Mouse (Mus musculus) liver, postnatal 0 days (tissue): ENCODE results near the gene Ubtd1. TPM values are rescaled to one million over a fixed set of nuclear protein-coding genes. Genes with fewer than 3 reads are reported as not detected.

Experiments
- ATAC-seq: fragments of 200-750 bp; cut with Nextera tagmentation; 2 replicates; pipeline ENCODE4 v1.8.0; 2017; ENCODE audit warnings: mild to moderate bottlenecking, moderate library complexity
- DNase-seq: peaks from one replicate; pipeline ENCODE4 v3.0.0-alpha.2; 2016
- H3K27ac ChIP-seq: fragments of 300-500 bp; sonication (generic); 2 replicates; pipeline ENCODE4 v1.5.1; 2014; ENCODE audit warnings: antibody characterized with exemption, moderate library complexity, mild to moderate bottlenecking, low read depth
- H3K27me3 ChIP-seq: fragments of 300-500 bp; sonication (generic); 2 replicates; pipeline ENCODE4 v1.6.1; 2014; ENCODE audit warnings: low read length, control low read depth, mixed read lengths; ENCODE audit not compliant: insufficient read depth
- H3K36me3 ChIP-seq: fragments of 300-500 bp; sonication (generic); replicated peaks from 2 replicates; pipeline ENCODE4 v1.6.1; 2014; ENCODE audit warnings: mild to moderate bottlenecking, control low read depth, low read length, moderate library complexity, mixed read lengths; ENCODE audit not compliant: insufficient read depth
- H3K4me1 ChIP-seq: fragments of 300-500 bp; sonication (generic); 2 replicates; pipeline ENCODE4 v1.6.1; 2014; ENCODE audit warnings: antibody characterized with exemption, mild to moderate bottlenecking, control low read depth; ENCODE audit not compliant: insufficient read depth
- H3K4me2 ChIP-seq: fragments of 300-500 bp; sonication (generic); 2 replicates; pipeline ENCODE4 v1.6.1; 2014; ENCODE audit warnings: low read depth, mild to moderate bottlenecking, low read length, moderate library complexity, mixed read lengths
- H3K4me3 ChIP-seq: fragments of 300-500 bp; sonication (generic); 2 replicates; pipeline ENCODE4 v1.5.1; 2014; ENCODE audit warnings: low read depth, low read length
- H3K9ac ChIP-seq: fragments of 300-500 bp; sonication (generic); replicated peaks from 2 replicates; pipeline ENCODE4 v1.6.1; 2014; ENCODE audit warnings: mild to moderate bottlenecking, moderate library complexity
- H3K9me3 ChIP-seq: fragments of 300-500 bp; sonication (generic); 2 replicates; pipeline ENCODE4 v1.6.1; 2016; ENCODE audit warnings: mild to moderate bottlenecking, control low read depth, low read length, mixed read lengths
- CTCF ChIP-seq: sonication (generic); IDR thresholded peaks from 2 replicates; pipeline ENCODE4 v1.5.1; 2016; ENCODE audit warnings: antibody characterized with exemption, low read depth
- EP300 ChIP-seq: IDR thresholded peaks from 2 replicates; pipeline ENCODE4 v1.6.1; 2016; ENCODE audit warnings: antibody characterized with exemption, low read depth, mild to moderate bottlenecking
- WGBS: fragments of 180-500 bp; shearing (Covaris S2); extraction: QIAGEN DNeasy Blood & Tissue Kit; methylation state at CpG from one replicate; pipeline ENCODE4 v1.1.7; 2014; ENCODE audit not compliant: insufficient replicate concordance; 5-methylcytosine and 5-hydroxymethylcytosine counted together
- polyA plus RNA-seq: library from polyadenylated mRNA; unstranded; fragments of >200 nt; fragmentation: Nextera tagmentation; extraction: Ambion mirVana; gene quantifications from 2 replicates; pipeline ENCODE4 v1.2.1, GENCODE M21; 2015

Gene Ubtd1
- polyA plus RNA-seq = 6.9 and 9.0 TPM in 2 replicates

DNA sequence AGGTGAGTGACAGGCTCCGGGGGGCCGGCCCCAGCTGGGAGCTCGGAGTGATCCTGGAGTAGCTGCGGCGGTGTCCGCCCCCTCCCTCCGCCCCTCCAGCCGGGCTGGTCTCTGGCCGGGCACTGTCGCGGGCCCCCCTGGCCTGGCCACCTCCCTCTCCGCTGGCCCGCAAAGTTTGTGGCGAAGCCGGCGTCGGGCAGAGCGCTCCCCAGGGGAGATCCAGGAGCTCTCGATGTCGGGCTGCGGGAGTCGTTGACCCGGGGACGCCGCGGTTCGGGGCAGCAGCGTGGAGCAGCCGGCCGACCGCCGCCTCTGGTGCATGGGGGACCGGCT lies at the start of gene Ubtd1:
Gene Ubtd1 (plus strand): TSS at position 169 of the 333 bp plus-strand sequence.
- Histone ChIP-seq H3K27me3 (peaks cover 13% of the 10 kb centered on the region), H3K9me3 (no peaks in the 10 kb centered on the region), H3K4me1 (peaks cover 18% of the 10 kb centered on the region), H3K4me3 (peak within 1 kb of the TSS; percentile 92), H3K4me2 (peak within 1 kb of the TSS; percentile 99), H3K36me3 (0 out of 2 replicates have a peak, but pooled peaks cover 4% of the 10 kb centered on the region), H3K27ac (peak within 1 kb of the TSS; percentile 94), H3K9ac (peak within 1 kb of the TSS; percentile 86)
- DNase-seq (no peak), ATAC-seq (no peak)
- TF ChIP-seq CTCF (no peak), EP300 (no peak)
- 3% methylated on average over 30 of the region's 33 CpGs for WGBS

- ATAC-seq (peak; percentile 26), DNase-seq (no peak)
- Histone ChIP-seq H3K9me3 (no peaks in the 10 kb centered on the region), H3K4me2 (peak overlapping the region; percentile 98), H3K36me3 (peaks cover 25% of the 10 kb centered on the region), H3K4me1 (peaks cover 15% of the 10 kb centered on the region), H3K27me3 (no peaks in the 10 kb centered on the region), H3K4me3 (peak overlapping the region; percentile 98), H3K27ac (peak overlapping the region; percentile 80), H3K9ac (peak overlapping the region; percentile 88)
- WGBS = under 1% methylated on average over 28 of the region's 28 CpGs
- no peak for TF ChIP-seq EP300
- TF ChIP-seq CTCF = no peak
These were observed 48.9 kb upstream of the Ubtd1 start for GRCm38 (mm10) chr19:41932686-41933085.

GRCm38 (mm10) chr19:41933179-41934086 lies 48.1 kb upstream of the Ubtd1 start, which contains the start of the genes Exosc1 and Zdhhc16:
TSS of gene Exosc1 (minus strand) at chr19:41933423.
TSS of gene Zdhhc16 (plus strand) at chr19:41933480.
- peak within 1 kb of the TSS; percentile 98 for H3K4me3 ChIP-seq
- TF ChIP-seq EP300 (no peak), CTCF (0 out of 2 replicates have a peak, but pooled peaks have one; percentile 11)
- peak within 1 kb of the TSS; percentile 80 for H3K27ac ChIP-seq
- H3K4me1 ChIP-seq = peaks cover 15% of the 10 kb centered on the region
- H3K27me3 ChIP-seq = no peaks in the 10 kb centered on the region
- H3K9ac ChIP-seq = peak within 1 kb of the TSS; percentile 90
- WGBS = under 1% methylated on average over 47 of the region's 47 CpGs
- H3K36me3 ChIP-seq = peaks cover 24% of the 10 kb centered on the region
- peak; percentile 100 for ATAC-seq
- H3K4me2 ChIP-seq = peak within 1 kb of the TSS; percentile 98
- peak; percentile 97 for DNase-seq
- H3K9me3 ChIP-seq = no peaks in the 10 kb centered on the region

DNA sequence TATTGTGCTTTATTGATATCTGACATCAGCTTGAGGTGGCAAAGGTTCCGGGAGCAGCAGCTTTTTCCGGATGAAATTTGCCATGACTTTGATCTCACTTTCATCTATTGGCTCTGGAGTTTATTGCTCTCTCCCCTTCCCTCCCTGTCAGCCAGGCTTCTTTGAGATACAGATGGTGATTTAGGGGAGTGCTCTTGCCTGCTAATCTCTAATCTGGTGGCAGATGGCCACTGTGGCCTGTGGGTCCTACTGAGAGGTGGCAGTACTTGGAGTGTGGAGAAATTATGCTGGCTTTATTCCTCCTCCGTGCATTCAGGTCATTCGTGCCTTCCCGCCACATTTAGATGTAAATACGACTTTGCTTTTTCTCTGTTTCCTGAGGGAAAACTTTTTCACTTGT lies 47.4 kb upstream of the Ubtd1 start:
- WGBS = 22% methylated on average over 6 of the region's 6 CpGs
- DNase-seq = no peak
- TF ChIP-seq EP300 = no peak
- no peak for TF ChIP-seq CTCF
- H3K4me2 ChIP-seq = peak overlapping the region; percentile 98
- H3K36me3 ChIP-seq = peaks cover 24% of the 10 kb centered on the region
- H3K9ac ChIP-seq = peak overlapping the region; percentile 90
- H3K4me3 ChIP-seq = peak overlapping the region; percentile 98
- H3K27me3 ChIP-seq = no peaks in the 10 kb centered on the region
- no peaks in the 10 kb centered on the region for H3K9me3 ChIP-seq
- H3K4me1 ChIP-seq = peaks cover 15% of the 10 kb centered on the region
- no peak for ATAC-seq
- no peak overlapping the region for H3K27ac ChIP-seq

DNA sequence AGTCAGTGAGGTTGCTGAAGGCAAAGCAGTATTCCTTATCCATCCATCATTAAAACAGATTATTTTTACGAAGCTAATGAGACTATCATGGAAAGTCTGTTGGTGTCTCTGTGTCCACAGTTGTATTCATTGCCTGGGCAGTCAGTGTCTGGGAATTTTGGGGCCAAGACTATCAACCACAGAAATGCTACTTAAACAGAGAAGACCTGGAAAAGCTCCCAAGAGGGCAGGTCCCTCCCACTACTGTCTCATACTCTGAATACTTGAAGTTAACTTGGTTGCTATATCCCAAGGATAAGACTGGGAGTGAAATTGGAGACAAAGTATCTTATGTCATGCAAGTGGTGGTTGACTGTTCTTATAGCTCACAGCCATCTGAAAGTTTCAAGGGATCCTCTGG lies 45.6 kb upstream of the Ubtd1 start:
- peaks cover 39% of the 10 kb centered on the region for H3K36me3 ChIP-seq
- DNase-seq = no peak
- TF ChIP-seq CTCF (no peak), EP300 (no peak)
- ATAC-seq = no peak
- H3K27ac ChIP-seq = no peak overlapping the region
- WGBS = 71% methylated on average over 1 of the region's 1 CpGs
- H3K27me3 ChIP-seq = no peaks in the 10 kb centered on the region
- no peaks in the 10 kb centered on the region for H3K9me3 ChIP-seq
- peaks cover 15% of the 10 kb centered on the region for H3K4me1 ChIP-seq
- no peak overlapping the region for H3K9ac ChIP-seq
- no peak overlapping the region for H3K4me3 ChIP-seq
- no peak overlapping the region for H3K4me2 ChIP-seq

DNA sequence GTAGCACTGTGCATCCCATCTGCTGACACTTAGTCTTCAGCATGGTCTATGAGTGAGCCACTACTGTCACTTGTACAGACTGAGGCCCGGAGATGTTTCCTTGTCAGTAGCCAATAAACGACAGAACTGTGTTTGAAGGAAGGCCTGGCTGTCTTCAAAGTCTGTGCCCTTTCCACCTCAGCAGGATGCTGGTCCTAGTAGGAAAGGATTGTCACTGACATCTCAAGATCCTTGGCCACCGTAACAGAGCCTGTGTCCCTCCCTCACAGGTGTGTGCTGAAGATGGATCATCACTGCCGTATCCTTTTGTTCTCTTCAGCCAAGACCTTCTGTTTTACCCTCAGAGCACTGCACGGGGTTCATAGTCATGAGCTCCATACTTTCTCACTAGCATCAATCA lies 43.0 kb upstream of the Ubtd1 start:
- WGBS = 87% methylated on average over 5 of the region's 5 CpGs
- no peaks in the 10 kb centered on the region for H3K27me3 ChIP-seq
- DNase-seq (no peak), ATAC-seq (no peak)
- TF ChIP-seq CTCF (no peak), EP300 (no peak)
- H3K4me3 ChIP-seq = no peak overlapping the region
- H3K4me2 ChIP-seq = no peak overlapping the region
- H3K27ac ChIP-seq = no peak overlapping the region
- no peaks in the 10 kb centered on the region for H3K9me3 ChIP-seq
- H3K36me3 ChIP-seq = peaks cover 57% of the 10 kb centered on the region
- H3K4me1 ChIP-seq = peaks cover 8% of the 10 kb centered on the region
- H3K9ac ChIP-seq = no peak overlapping the region
